Mouse (Mus musculus) thymus, adult 2 months (tissue): Measurements from ENCODE around the gene Fscn1. TPM values are rescaled to one million over a fixed set of nuclear protein-coding genes. Genes with fewer than 3 reads are reported as not detected.

ENCODE experiments used
- DNase-seq: peaks from one replicate; pipeline ENCODE4 v3.0.0; 2021
- H3K27ac ChIP-seq: fragments of 200-500 bp; 2 replicates; pipeline ENCODE4 v1.5.1; 2012; ENCODE audit warnings: low read length, control low read depth; ENCODE audit not compliant: control insufficient read depth, insufficient read depth
- H3K27me3 ChIP-seq: fragments of 200-500 bp; 2 replicates; pipeline ENCODE4 v1.6.1; 2012; ENCODE audit warnings: mild to moderate bottlenecking, low read length, moderate library complexity, mixed read lengths; ENCODE audit not compliant: control insufficient read depth, insufficient read depth
- H3K36me3 ChIP-seq: fragments of 200-500 bp; 2 replicates; pipeline ENCODE4 v1.6.1; 2012; ENCODE audit warnings: mild to moderate bottlenecking, low read length, moderate library complexity; ENCODE audit not compliant: control insufficient read depth, insufficient read depth
- H3K4me1 ChIP-seq: fragments of 200-500 bp; replicated peaks from 2 replicates; pipeline ENCODE4 v1.6.1; 2012; ENCODE audit warnings: low read length; ENCODE audit not compliant: control insufficient read depth, insufficient read depth
- H3K4me3 ChIP-seq: fragments of 200-500 bp; 2 replicates; pipeline ENCODE4 v1.5.1; 2012; ENCODE audit warnings: mild to moderate bottlenecking, low read length, control low read depth, moderate library complexity; ENCODE audit not compliant: control insufficient read depth, insufficient read depth
- CTCF ChIP-seq: fragments of 200-500 bp; IDR thresholded peaks from 2 replicates; pipeline ENCODE4 v1.5.1; 2012; ENCODE audit warnings: mild to moderate bottlenecking, control low read depth, low read length, moderate library complexity, borderline replicate concordance; ENCODE audit not compliant: control insufficient read depth, poor library complexity, insufficient read depth; ENCODE audit errors: extremely low read depth
- POLR2A ChIP-seq: fragments of 200-500 bp; IDR thresholded peaks from 2 replicates; pipeline ENCODE4 v1.6.1; 2012; ENCODE audit warnings: mild to moderate bottlenecking, low read length, control low read depth, moderate library complexity; ENCODE audit not compliant: control insufficient read depth, poor library complexity, insufficient read depth; ENCODE audit errors: extremely low read depth
- WGBS: fragments of 180-500 bp; shearing (Covaris S2); methylation state at CpG from one replicate; pipeline ENCODE4 v1.1.7; 2018; 5-methylcytosine and 5-hydroxymethylcytosine counted together
- polyA plus RNA-seq: library from polyadenylated mRNA; depleted of rRNA; stranded (reverse); fragments of >200 nt; gene quantifications from 2 replicates; pipeline ENCODE4 v1.2.3, GENCODE M21; 2012

The Fscn1 gene
- polyA plus RNA-seq, 1 experiment, result 157 TPM

GRCm38 (mm10) chr5:142949580-142949979 lies 10.6 kb upstream of the Fscn1 start:
- H3K4me1 ChIP-seq, result no peaks in the 10 kb centered on the region
- no peak overlapping the region for H3K27ac ChIP-seq
- WGBS, result 82% methylated on average over 6 of the region's 6 CpGs
- DNase-seq, result no peak
- TF ChIP-seq CTCF (no peak), POLR2A (no peak)
- no peaks in the 10 kb centered on the region for H3K36me3 ChIP-seq
- H3K4me3 ChIP-seq, result no peak overlapping the region
- H3K27me3 ChIP-seq, result no peaks in the 10 kb centered on the region

GRCm38 (mm10) chr5:142950405-142950804 lies 9.7 kb upstream of the Fscn1 start:
- H3K27ac ChIP-seq, result no peak overlapping the region
- no peak for DNase-seq
- 93% methylated on average over 6 of the region's 6 CpGs for WGBS

GRCm38 (mm10) chr5:142953641-142954040 lies 6.5 kb upstream of the Fscn1 start:
- Histone ChIP-seq H3K4me1 (no peaks in the 10 kb centered on the region), H3K27ac (no peak overlapping the region), H3K4me3 (no peak overlapping the region), H3K27me3 (no peaks in the 10 kb centered on the region), H3K36me3 (no peaks in the 10 kb centered on the region)
- TF ChIP-seq CTCF, result no peak
- TF ChIP-seq POLR2A, result no peak
- 57% methylated on average over 3 of the region's 3 CpGs for WGBS
- no peak for DNase-seq

More at GRCm38 (mm10) chr5:142950405-142950804, 9.7 kb upstream of the Fscn1 start:
- Histone ChIP-seq H3K4me3 (no peak overlapping the region), H3K36me3 (no peaks in the 10 kb centered on the region), H3K27me3 (no peaks in the 10 kb centered on the region), H3K4me1 (no peaks in the 10 kb centered on the region)
- TF ChIP-seq CTCF, result no peak
- TF ChIP-seq POLR2A, result no peak

- Histone ChIP-seq H3K4me1 (peaks cover 8% of the 10 kb centered on the region), H3K36me3 (no peaks in the 10 kb centered on the region), H3K4me3 (no peak overlapping the region), H3K27me3 (peaks cover 17% of the 10 kb centered on the region; the same call in 1 of the 2 replicates), H3K27ac (no peak overlapping the region)
- WGBS, result 78% methylated on average over 6 of the region's 6 CpGs
- no peak for DNase-seq
- no peak for TF ChIP-seq POLR2A
Observed at GRCm38 (mm10) chr5:142956956-142957703, 3.0 kb upstream of the Fscn1 start.

GRCm38 (mm10) chr5:142958464-142958863 lies 1.7 kb upstream of the Fscn1 start:
- H3K4me3 ChIP-seq, result no peak overlapping the region
- TF ChIP-seq POLR2A (no peak), CTCF (no peak)
- H3K27me3 ChIP-seq, result peaks cover 21% of the 10 kb centered on the region; the same call in 1 of the 2 replicates
- peaks cover 8% of the 10 kb centered on the region for H3K4me1 ChIP-seq
- 96% methylated on average over 14 of the region's 14 CpGs for WGBS
- H3K27ac ChIP-seq, result no peak overlapping the region
- no peak for DNase-seq
- H3K36me3 ChIP-seq, result no peaks in the 10 kb centered on the region

- whole genome bisulfite sequencing, result 95% methylated on average over 4 of the region's 4 CpGs
- Histone ChIP-seq H3K4me1 (peaks cover 8% of the 10 kb centered on the region), H3K27me3 (peaks cover 21% of the 10 kb centered on the region; the same call in 1 of the 2 replicates), H3K4me3 (no peak overlapping the region), H3K27ac (no peak overlapping the region), H3K36me3 (no peaks in the 10 kb centered on the region)
- no peak for DNase-seq
- TF ChIP-seq POLR2A, result no peak
- no peak for TF ChIP-seq CTCF
Observed at GRCm38 (mm10) chr5:142959156-142959555, 987 bp upstream of the Fscn1 start.

- Histone ChIP-seq H3K27me3 (peaks cover 21% of the 10 kb centered on the region; the same call in 1 of the 2 replicates), H3K36me3 (no peaks in the 10 kb centered on the region), H3K4me3 (peak overlapping the region; percentile 47), H3K4me1 (peaks cover 8% of the 10 kb centered on the region), H3K27ac (no peak overlapping the region)
- no peak for DNase-seq
- WGBS, result 2% methylated on average over 59 of the region's 59 CpGs
- TF ChIP-seq POLR2A, result no peak
- TF ChIP-seq CTCF, result no peak
Observed at GRCm38 (mm10) chr5:142960775-142961271, 680 bp downstream of the Fscn1 start.
